Mouse (Mus musculus) CH12.LX (cell line): ENCODE measurements around the gene Oscar. TPM values are rescaled to one million over a fixed set of nuclear protein-coding genes. Genes with fewer than 3 reads are reported as not detected.

ENCODE experiments used
- DNase-seq: peaks from one replicate; pipeline ENCODE4 v3.0.0-alpha.2; 2013; ENCODE audit errors: extremely low read depth
- H3K27ac ChIP-seq: 2 replicates; pipeline ENCODE4 v1.5.1; 2012; ENCODE audit warnings: low read depth, mild to moderate bottlenecking, control low read depth, moderate library complexity; ENCODE audit not compliant: insufficient read depth
- H3K27me3 ChIP-seq: replicated peaks from 2 replicates; pipeline ENCODE3; 2012; ENCODE audit warnings: inconsistent platforms
- H3K36me3 ChIP-seq, 2 experiments: replicated peaks in 1 of 2; 2 replicates each; pipeline versions ENCODE3 to v1.6.1; 2012; ENCODE audit warnings: inconsistent platforms in 1 of 2, low read length in 1 of 2, mild to moderate bottlenecking in 1 of 2, mixed read lengths in 1 of 2, moderate library complexity in 1 of 2; ENCODE audit not compliant: control insufficient read depth in 1 of 2, insufficient read depth in 1 of 2
- H3K4me1 ChIP-seq, 2 experiments: 2 replicates each; pipeline ENCODE4 v1.6.1; 2012; ENCODE audit warnings: inconsistent platforms in 1 of 2, moderate library complexity in 1 of 2; ENCODE audit not compliant: insufficient read depth in 2 of 2, control insufficient read depth in 1 of 2
- H3K4me2 ChIP-seq: 2 replicates; pipeline ENCODE4 v1.6.1; 2012; ENCODE audit warnings: low read depth, mild to moderate bottlenecking, control low read depth; ENCODE audit not compliant: poor library complexity, insufficient read depth, severe bottlenecking
- H3K4me3 ChIP-seq, 3 experiments: fragments of 150-350 bp in 1 of 3; sonication (generic) in 1 of 3; replicated peaks in 1 of 3; 2 replicates each; pipeline versions ENCODE3 to v1.5.1; 2011 to 2012; ENCODE audit warnings: low read depth in 2 of 3, low read length in 2 of 3, mild to moderate bottlenecking in 2 of 3, moderate library complexity in 2 of 3, control low read depth in 1 of 3, improper control_type of control experiment in 1 of 3, inconsistent platforms in 1 of 3, mixed read lengths in 1 of 3; ENCODE audit not compliant: poor library complexity in 1 of 3
- H3K79me2 ChIP-seq: replicated peaks from 2 replicates; pipeline ENCODE4 v1.6.1; 2012; ENCODE audit warnings: mild to moderate bottlenecking, moderate library complexity; ENCODE audit not compliant: control insufficient read depth, poor library complexity, insufficient read depth, severe bottlenecking; ENCODE audit errors: extremely low read depth
- H3K9ac ChIP-seq: 2 replicates; pipeline ENCODE4 v1.6.1; 2012; ENCODE audit warnings: low read depth, mild to moderate bottlenecking, control low read depth, moderate library complexity; ENCODE audit not compliant: insufficient read depth
- H3K9me3 ChIP-seq: replicated peaks from 2 replicates; pipeline ENCODE3; 2012; ENCODE audit warnings: low read length, inconsistent platforms, mixed read lengths
- BHLHE40 ChIP-seq: IDR thresholded peaks from 2 replicates; pipeline ENCODE4 v1.6.1; 2011; ENCODE audit warnings: mild to moderate bottlenecking, low read depth, low read length, improper control_type of control experiment
- CHD1 ChIP-seq: IDR thresholded peaks from 2 replicates; pipeline ENCODE4 v1.6.1; 2012; ENCODE audit warnings: low read depth, low read length, improper control_type of control experiment, inconsistent platforms
- CHD2 ChIP-seq: IDR thresholded peaks from 2 replicates; pipeline ENCODE4 v1.6.1; 2011; ENCODE audit warnings: low read length, improper control_type of control experiment
- CTCF ChIP-seq, 2 experiments: IDR thresholded peaks in 1 of 2; conservative IDR thresholded peaks in 1 of 2; 2 replicates each; pipeline ENCODE4 v1.5.1; 2011 to 2012; ENCODE audit warnings: low read depth in 2 of 2, low read length in 2 of 2, improper control_type of control experiment in 1 of 2, inconsistent platforms in 1 of 2, mild to moderate bottlenecking in 1 of 2, moderate library complexity in 1 of 2
- E2F4 ChIP-seq: IDR thresholded peaks from 2 replicates; pipeline ENCODE4 v1.6.1; 2011; ENCODE audit warnings: low read depth, low read length, improper control_type of control experiment; ENCODE audit not compliant: insufficient replicate concordance
- ELF1 ChIP-seq: IDR thresholded peaks from 2 replicates; pipeline ENCODE4 v1.6.1; 2014; ENCODE audit warnings: low read depth, mild to moderate bottlenecking, inconsistent platforms, low read length, improper control_type of control experiment
- EP300 ChIP-seq: IDR thresholded peaks from 2 replicates; pipeline ENCODE4 v1.6.1; 2011; ENCODE audit warnings: low read length, improper control_type of control experiment
- ETS1 ChIP-seq: conservative IDR thresholded peaks from 2 replicates; pipeline ENCODE4 v1.6.1; 2012; ENCODE audit warnings: low read depth, mild to moderate bottlenecking, inconsistent platforms, low read length, improper control_type of control experiment, moderate library complexity
- GABPA ChIP-seq: IDR thresholded peaks from 2 replicates; pipeline ENCODE4 v1.6.1; 2012; ENCODE audit warnings: low read depth, low read length, improper control_type of control experiment, inconsistent platforms; ENCODE audit not compliant: insufficient replicate concordance
- HCFC1 ChIP-seq: IDR thresholded peaks from 2 replicates; pipeline ENCODE4 v1.6.1; 2012; ENCODE audit warnings: low read depth, mild to moderate bottlenecking, inconsistent platforms, low read length, improper control_type of control experiment
- IRF4 ChIP-seq: IDR thresholded peaks from 2 replicates; pipeline ENCODE4 v1.6.1; 2014; ENCODE audit warnings: low read depth, mild to moderate bottlenecking, inconsistent platforms, low read length, improper control_type of control experiment
- JUN ChIP-seq: IDR thresholded peaks from 2 replicates; pipeline ENCODE4 v1.6.1; 2011; ENCODE audit warnings: low read depth, mild to moderate bottlenecking, low read length, improper control_type of control experiment, moderate library complexity; ENCODE audit not compliant: insufficient read depth
- JUND ChIP-seq: conservative IDR thresholded peaks from 2 replicates; pipeline ENCODE4 v1.6.1; 2011; ENCODE audit warnings: low read depth, low read length, improper control_type of control experiment
- KAT2A ChIP-seq: IDR thresholded peaks from 2 replicates; pipeline ENCODE4 v1.6.1; 2012; ENCODE audit warnings: low read length, improper control_type of control experiment, inconsistent platforms; ENCODE audit not compliant: insufficient replicate concordance
- MAFK ChIP-seq: IDR thresholded peaks from 2 replicates; pipeline ENCODE4 v1.6.1; 2011; ENCODE audit warnings: low read length, improper control_type of control experiment; ENCODE audit not compliant: insufficient replicate concordance
- MAX ChIP-seq: IDR thresholded peaks from 2 replicates; pipeline ENCODE4 v1.6.1; 2011; ENCODE audit warnings: low read length, improper control_type of control experiment
- MAZ ChIP-seq: IDR thresholded peaks from 2 replicates; pipeline ENCODE4 v1.6.1; 2012; ENCODE audit warnings: low read depth, mild to moderate bottlenecking, inconsistent platforms, low read length, improper control_type of control experiment, moderate library complexity
- MEF2A ChIP-seq: IDR thresholded peaks from 2 replicates; pipeline ENCODE4 v1.6.1; 2014; ENCODE audit warnings: low read depth, mild to moderate bottlenecking, inconsistent platforms, low read length, improper control_type of control experiment, borderline replicate concordance
- MXI1 ChIP-seq: IDR thresholded peaks from 2 replicates; pipeline ENCODE4 v1.6.1; 2011; ENCODE audit warnings: mild to moderate bottlenecking, low read depth, low read length, improper control_type of control experiment
- MYC ChIP-seq: IDR thresholded peaks from 2 replicates; pipeline ENCODE4 v1.6.1; 2011; ENCODE audit warnings: low read depth, mild to moderate bottlenecking, improper control_type of control experiment, low read length
- NELFE ChIP-seq: IDR thresholded peaks from 2 replicates; pipeline ENCODE4 v1.6.1; 2011; ENCODE audit warnings: low read depth, low read length, improper control_type of control experiment
- NRF1 ChIP-seq: IDR thresholded peaks from 2 replicates; pipeline ENCODE4 v1.6.1; 2014; ENCODE audit warnings: low read depth, mild to moderate bottlenecking, inconsistent platforms, low read length, improper control_type of control experiment, moderate library complexity
- PAX5 ChIP-seq: IDR thresholded peaks from 2 replicates; pipeline ENCODE4 v1.6.1; 2012; ENCODE audit warnings: low read length, inconsistent platforms, mixed read lengths
- POLR2A ChIP-seq: IDR thresholded peaks from 2 replicates; pipeline ENCODE4 v1.6.1; 2011; ENCODE audit warnings: low read depth, mild to moderate bottlenecking, improper control_type of control experiment, low read length
- POLR2AphosphoS2 ChIP-seq: IDR thresholded peaks from 2 replicates; pipeline ENCODE4 v1.6.1; 2011; ENCODE audit warnings: low read depth, low read length, improper control_type of control experiment
- RAD21 ChIP-seq: IDR thresholded peaks from 2 replicates; pipeline ENCODE4 v1.6.1; 2011; ENCODE audit warnings: low read depth, mild to moderate bottlenecking, low read length, improper control_type of control experiment, moderate library complexity
- RCOR1 ChIP-seq: conservative IDR thresholded peaks from 2 replicates; pipeline ENCODE4 v1.6.1; 2012; ENCODE audit warnings: low read depth, mild to moderate bottlenecking, inconsistent platforms, low read length, improper control_type of control experiment
- SIN3A ChIP-seq: IDR thresholded peaks from 2 replicates; pipeline ENCODE4 v1.6.1; 2012; ENCODE audit warnings: low read length, improper control_type of control experiment, inconsistent platforms
- SMC3 ChIP-seq: IDR thresholded peaks from 2 replicates; pipeline ENCODE4 v1.6.1; 2011; ENCODE audit warnings: low read depth, low read length, improper control_type of control experiment
- TBP ChIP-seq: conservative IDR thresholded peaks from 2 replicates; pipeline ENCODE4 v1.6.1; 2011; ENCODE audit warnings: low read depth, low read length, improper control_type of control experiment
- TCF12 ChIP-seq: IDR thresholded peaks from 2 replicates; pipeline ENCODE4 v1.6.1; 2014; ENCODE audit warnings: low read depth, mild to moderate bottlenecking, inconsistent platforms, low read length, improper control_type of control experiment
- UBTF ChIP-seq: IDR thresholded peaks from 2 replicates; pipeline ENCODE4 v1.6.1; 2012; ENCODE audit warnings: low read depth, mild to moderate bottlenecking, inconsistent platforms, low read length, improper control_type of control experiment, moderate library complexity
- USF1 ChIP-seq: IDR thresholded peaks from 2 replicates; pipeline ENCODE4 v1.6.1; 2014; ENCODE audit warnings: low read depth, mild to moderate bottlenecking, inconsistent platforms, low read length, improper control_type of control experiment
- USF2 ChIP-seq: conservative IDR thresholded peaks from 2 replicates; pipeline ENCODE4 v1.6.1; 2011; ENCODE audit warnings: low read depth, low read length, improper control_type of control experiment
- ZC3H11A ChIP-seq: IDR thresholded peaks from 2 replicates; pipeline ENCODE4 v1.6.1; 2012; ENCODE audit warnings: low read depth, mild to moderate bottlenecking, inconsistent platforms, low read length, improper control_type of control experiment
- ZKSCAN1 ChIP-seq: IDR thresholded peaks from 2 replicates; pipeline ENCODE4 v1.6.1; 2012; ENCODE audit warnings: low read depth, inconsistent platforms, low read length, improper control_type of control experiment, borderline replicate concordance
- ZMIZ1 ChIP-seq: IDR thresholded peaks from 2 replicates; pipeline ENCODE4 v1.6.1; 2012; ENCODE audit warnings: low read depth, mild to moderate bottlenecking, inconsistent platforms, low read length, improper control_type of control experiment
- ZNF384 ChIP-seq: IDR thresholded peaks from 2 replicates; pipeline ENCODE4 v1.6.1; 2012; ENCODE audit warnings: low read depth, low read length, improper control_type of control experiment, inconsistent platforms
- dilution Hi-C: fragments of 300-500 bp; cut with MboI; formaldehyde crosslinking; loops from 2 replicates; pipeline ENCODE4 v1.14.3; 2020; ENCODE audit warnings: low sequenced_read_pairs; ENCODE audit not compliant: extremely low pct_unique_long_range_greater_than_20kb, extremely low pct_ligation_motif_present
- in situ Hi-C: fragments of 300-500 bp; cut with MboI; formaldehyde crosslinking; loops from 3 replicates; pipeline ENCODE4 v1.14.3; 2019; ENCODE audit warnings: low sequenced_read_pairs, low pct_ligation_motif_present, low pct_unique_long_range_greater_than_20kb, mixed read lengths
- polyA plus RNA-seq: library from polyadenylated mRNA; unstranded; fragments of >175 nt; gene quantifications from 2 replicates; pipeline ENCODE4 v1.2.1, GENCODE M21; 2012; ENCODE audit warnings: low read depth; ENCODE audit not compliant: insufficient read length
- total RNA-seq, 2 experiments: library from RNA; depleted of rRNA; stranded (reverse); fragments of 300-350 nt in 1 of 2; fragments of >200 nt in 1 of 2; gene quantifications; 2 replicates each; pipeline ENCODE4 v1.2.3; 2012 to 2014

Gene Oscar
- total and polyA plus RNA-seq, 3 experiments: 0.39 TPM; not detected in 2

GRCm38 (mm10) chr7:3616389-3617241 lies 658 bp upstream of the Oscar start:
- Histone ChIP-seq H3K4me3 (peak overlapping the region; percentile 69 to 86 (median 85)), H3K9ac (peak overlapping the region; percentile 46), H3K27ac (no peak overlapping the region; the same call in 1 of the 2 replicates), H3K36me3 (peaks cover 16 to 28% of the 10 kb centered on the region in 2 experiments), H3K4me1 (peaks cover 5 to 18% of the 10 kb centered on the region in 2 experiments), H3K79me2 (no peaks in the 10 kb centered on the region), H3K9me3 (no peaks in the 10 kb centered on the region), H3K4me2 (peak overlapping the region; percentile 98), H3K27me3 (no peaks in the 10 kb centered on the region)
- DNase-seq: no peak
- dilution Hi-C loops (no loop called here), in situ Hi-C loops (no loop called here)
- TF ChIP-seq JUN (peak; percentile 24; the same call in 1 of the 2 replicates), ZC3H11A (no peak), POLR2AphosphoS2 (no peak), ZMIZ1 (no peak), MEF2A (no peak), MYC (peak; percentile 96), EP300 (no peak), USF1 (no peak), MXI1 (peak; percentile 90), E2F4 (no peak), ETS1 (no peak), HCFC1 (no peak), IRF4 (no peak), BHLHE40 (no peak), SMC3 (peak; percentile 21), NELFE (no peak), CTCF (conservative IDR thresholded peaks at IDR 0.05 in 1 of 2, IDR thresholded peaks at IDR 0.05 in 1 of 2; ENCODE audit: low read depth in 2 of 2, low read length in 2 of 2) (peak; percentile 70 to 81), TCF12 (no peak), ZKSCAN1 (no peak), CHD1 (0 out of 2 replicates have a peak, but pooled peaks have one; percentile 6), MAX (peak; percentile 65), ZNF384 (peak; percentile 94), RCOR1 (no peak), MAZ (no peak), RAD21 (peak; percentile 37), GABPA (no peak), NRF1 (no peak), JUND (no peak; the same call in 1 of the 2 replicates), PAX5 (no peak), KAT2A (no peak), SIN3A (peak; percentile 76; the same call in 1 of the 2 replicates), TBP (no peak), POLR2A (no peak), ELF1 (no peak), CHD2 (no peak), UBTF (no peak), USF2 (no peak), MAFK (no peak)
